Mouse (Mus musculus) Patski (cell line): ENCODE data around the gene Tfpi2. TPM values are rescaled to one million over a fixed set of nuclear protein-coding genes. Genes with fewer than 3 reads are reported as not detected.

ENCODE experiments used
- ATAC-seq: fragments of 100-300 bp; one replicate; pipeline ENCODE4 v1.8.0; 2021
- CTCF ChIA-PET: fragments of 350-600 bp; sonication (Branson Sonifier 250); formaldehyde crosslinking; loops from one replicate; lab custom pipeline; 2022; ENCODE audit warnings: inconsistent platforms; lab: Charles Lee
- POLR2A ChIA-PET: fragments of 350-600 bp; sonication (Branson Sonifier 250); formaldehyde crosslinking; loops from one replicate; lab custom pipeline; 2022; ENCODE audit warnings: antibody characterized with exemption, inconsistent platforms; lab: Charles Lee
- DNase-seq: peaks from one replicate; pipeline ENCODE4 v3.0.0-alpha.2; 2011; ENCODE audit warnings: low read depth, low spot score
- H3K27me3 ChIP-seq: fragments of 371-371 bp; one replicate; pipeline ENCODE4 v1.5.1; 2021
- CTCF ChIP-seq: fragments of 100-300 bp; IDR thresholded peaks from one replicate; pipeline ENCODE4 v1.5.1; 2021
- in situ Hi-C: fragments of 300-500 bp; cut with MboI; formaldehyde crosslinking; loops from 3 replicates; pipeline ENCODE4 v1.11.1; 2018; ENCODE audit warnings: low pct_unique_long_range_greater_than_20kb, mixed read lengths
- polyA plus RNA-seq: library from polyadenylated mRNA; unstranded; gene quantifications from one replicate; pipeline ENCODE4 v1.2.3, GENCODE M21; 2021

The Tfpi2 gene
- polyA plus RNA-seq, 1 experiment from 2014 or later, result not detected

GRCm38 (mm10) chr6:3998089-3998488, 9.4 kb upstream of the Tfpi2 start:
- in situ Hi-C loops, result no loop called here
- ATAC-seq (no peak), DNase-seq (no peak)
- POLR2A ChIA-PET, result no interaction called here
- CTCF ChIA-PET, result no interaction called here
- no peak for TF ChIP-seq CTCF
- H3K27me3 ChIP-seq, result peaks cover 42% of the 10 kb centered on the region

DNA sequence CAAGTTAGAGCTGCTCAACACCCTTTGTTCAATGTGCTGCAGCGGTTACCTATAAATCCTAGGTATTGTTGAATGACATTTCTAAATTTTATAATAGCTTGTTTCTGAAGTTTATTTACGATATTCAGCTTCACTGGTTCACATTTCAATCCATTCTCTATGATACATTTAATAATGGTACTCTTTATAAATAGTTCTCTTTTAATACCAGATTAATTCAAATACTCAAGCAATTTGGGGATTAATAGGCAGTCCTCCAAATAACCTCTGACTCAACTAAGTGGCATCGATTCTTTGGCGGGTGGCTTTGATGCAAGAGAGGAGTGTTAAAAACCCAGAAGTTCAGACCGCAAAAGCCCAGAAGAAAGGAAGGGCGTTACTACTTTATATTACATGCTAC, 4.8 kb upstream of the Tfpi2 start, which contains the start of gene Gngt1:
Gene Gngt1, plus strand, starts transcription at position 301 of the 400 bp plus-strand sequence.
- ChIA-PET POLR2A (no interaction called here), CTCF (no interaction called here)
- ATAC-seq (no peak), DNase-seq (no peak)
- peaks cover 30% of the 10 kb centered on the region for H3K27me3 ChIP-seq
- in situ Hi-C loops, result no loop called here
- no peak for TF ChIP-seq CTCF

DNA sequence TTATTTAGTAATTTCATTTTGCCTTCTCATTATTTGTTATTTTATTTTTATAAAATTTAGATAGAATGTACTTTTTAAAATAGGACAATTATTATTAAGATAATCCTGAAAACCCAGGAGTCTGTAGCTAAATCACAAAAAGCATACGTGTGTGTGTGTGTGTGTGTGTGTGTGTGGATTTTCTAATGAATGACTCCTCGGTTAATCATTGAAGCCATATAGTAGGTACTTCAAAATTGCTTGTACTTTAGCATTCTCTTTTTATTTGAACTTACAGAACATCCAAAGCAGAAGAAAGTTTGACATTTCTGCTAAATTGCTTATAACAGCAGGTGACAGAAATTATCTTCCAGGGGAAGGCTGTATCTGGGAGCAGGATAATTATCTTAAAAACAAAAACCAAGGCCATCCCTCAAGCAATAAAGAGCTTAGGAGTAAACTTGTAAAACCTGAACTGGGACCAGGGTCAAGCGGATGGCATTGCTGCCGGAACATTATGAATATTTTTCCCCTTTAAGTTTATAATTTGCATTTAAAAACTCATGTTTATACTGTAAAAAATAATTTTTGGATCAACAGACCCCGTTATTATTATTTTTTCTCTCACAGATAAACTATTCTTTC, 5.9 kb downstream of the Tfpi2 start:
- POLR2A ChIA-PET, result no interaction called here
- in situ Hi-C loops, result no loop called here
- DNase-seq (no peak), ATAC-seq (no peak)
- no peak for TF ChIP-seq CTCF
- CTCF ChIA-PET, result no interaction called here
- H3K27me3 ChIP-seq, result peaks cover 35% of the 10 kb centered on the region

DNA sequence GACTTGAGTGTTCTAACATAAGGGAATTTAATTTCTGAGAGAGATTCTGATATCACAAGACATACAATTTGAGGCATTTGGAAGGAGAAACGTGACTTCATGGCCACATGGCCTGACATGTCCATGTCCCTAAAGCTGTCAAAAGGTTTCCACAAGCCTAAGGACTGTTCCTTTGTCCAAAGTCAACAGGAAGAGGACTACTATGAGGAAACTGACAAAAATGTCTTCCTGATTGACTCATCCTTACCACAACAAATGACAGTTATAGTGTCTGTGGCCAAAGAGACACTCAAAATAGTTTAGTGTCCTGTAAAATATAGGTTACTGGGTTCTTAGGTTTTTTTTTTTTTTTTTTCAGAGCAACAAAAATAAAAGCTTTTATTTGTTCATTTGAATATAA, 15.0 kb downstream of the Tfpi2 start:
- in situ Hi-C loops, result no loop called here
- ChIA-PET CTCF (interaction anchor here (1.7 kb wide), 1 partner anchor 11 kb away, joined by 3 read pairs; no protein-coding TSS in a partner anchor), POLR2A (interaction anchor here (0.6 kb wide), 2 partner anchors 10 to 1098 kb away, joined by 3 read pairs; no protein-coding TSS in a partner anchor)
- no peak for TF ChIP-seq CTCF
- ATAC-seq (no peak), DNase-seq (no peak)
- H3K27me3 ChIP-seq, result peaks cover 45% of the 10 kb centered on the region

- CTCF ChIA-PET, result no interaction called here
- ATAC-seq, result no peak
Observed at GRCm38 (mm10) chr6:3967676-3968626, 20.8 kb downstream of the Tfpi2 start.

GRCm38 (mm10) chr6:3954969-3955368, 33.8 kb downstream of the Tfpi2 start:
- ChIA-PET CTCF (no interaction called here), POLR2A (no interaction called here)
- H3K27me3 ChIP-seq, result peaks cover 68% of the 10 kb centered on the region
- TF ChIP-seq CTCF, result no peak
- DNase-seq (no peak), ATAC-seq (no peak)
- in situ Hi-C loops, result no loop called here

More at GRCm38 (mm10) chr6:3967676-3968626, 20.8 kb downstream of the Tfpi2 start:
- POLR2A ChIA-PET, result no interaction called here
- DNase-seq, result no peak
- in situ Hi-C loops, result no loop called here
- TF ChIP-seq CTCF, result no peak
- H3K27me3 ChIP-seq, result peaks cover 45% of the 10 kb centered on the region

DNA sequence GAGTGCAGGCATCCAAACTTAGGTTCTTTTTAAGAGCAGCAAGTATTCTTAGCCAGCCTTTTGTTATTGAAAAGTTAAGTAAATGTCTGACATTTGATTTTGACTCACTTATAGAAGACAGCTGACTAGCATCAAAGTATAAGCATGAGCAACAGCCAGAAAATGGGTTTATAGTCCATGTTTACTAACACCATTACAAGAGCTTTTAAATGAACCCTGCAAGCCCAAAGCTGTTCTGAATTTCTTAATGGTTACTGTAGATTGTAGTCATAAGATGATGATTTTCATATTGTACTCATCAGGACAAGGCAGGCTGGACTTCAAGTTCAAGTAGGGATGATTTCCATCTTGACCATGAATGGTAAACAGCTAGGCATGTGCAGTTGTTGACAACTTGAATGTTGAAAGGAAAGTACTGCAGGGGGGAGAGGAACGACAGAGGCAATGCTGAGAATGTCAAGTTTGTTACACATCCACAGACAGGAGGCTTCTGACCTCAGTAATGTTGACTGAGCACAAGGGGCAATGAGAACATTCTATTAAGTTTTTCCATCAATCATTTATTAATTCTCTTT, 52.5 kb downstream of the Tfpi2 start:
- DNase-seq (no peak), ATAC-seq (no peak)
- in situ Hi-C loops, result no loop called here
- H3K27me3 ChIP-seq, result peaks cover 57% of the 10 kb centered on the region
- ChIA-PET CTCF (interaction anchor here (1.2 kb wide), 1 partner anchor 14 kb away, joined by 3 read pairs; no protein-coding TSS in a partner anchor), POLR2A (no interaction called here)
- no peak for TF ChIP-seq CTCF

DNA sequence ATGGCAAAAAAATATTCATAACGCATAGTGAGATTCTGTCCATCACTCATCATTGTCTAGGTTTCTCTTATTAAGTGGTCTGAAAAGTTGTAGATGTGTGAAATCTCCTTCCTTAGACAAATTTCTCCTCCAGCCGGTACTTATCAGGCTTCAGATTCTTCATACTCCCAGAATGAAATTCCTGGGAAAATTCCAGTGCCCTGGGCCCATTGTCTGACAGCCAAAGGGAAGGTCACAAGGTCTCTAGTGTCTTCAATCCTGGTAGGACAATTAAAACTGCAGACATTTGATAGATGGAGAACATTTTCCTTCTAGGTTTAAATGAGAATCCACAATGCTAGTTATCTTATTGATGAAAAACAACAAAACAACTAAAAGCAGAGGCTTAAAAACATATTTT, 53.1 kb downstream of the Tfpi2 start:
- DNase-seq (no peak), ATAC-seq (no peak)
- ChIA-PET POLR2A (no interaction called here), CTCF (interaction anchor here (1.2 kb wide), 1 partner anchor 14 kb away, joined by 3 read pairs; no protein-coding TSS in a partner anchor)
- peaks cover 52% of the 10 kb centered on the region for H3K27me3 ChIP-seq
- in situ Hi-C loops, result no loop called here
- TF ChIP-seq CTCF, result no peak

DNA sequence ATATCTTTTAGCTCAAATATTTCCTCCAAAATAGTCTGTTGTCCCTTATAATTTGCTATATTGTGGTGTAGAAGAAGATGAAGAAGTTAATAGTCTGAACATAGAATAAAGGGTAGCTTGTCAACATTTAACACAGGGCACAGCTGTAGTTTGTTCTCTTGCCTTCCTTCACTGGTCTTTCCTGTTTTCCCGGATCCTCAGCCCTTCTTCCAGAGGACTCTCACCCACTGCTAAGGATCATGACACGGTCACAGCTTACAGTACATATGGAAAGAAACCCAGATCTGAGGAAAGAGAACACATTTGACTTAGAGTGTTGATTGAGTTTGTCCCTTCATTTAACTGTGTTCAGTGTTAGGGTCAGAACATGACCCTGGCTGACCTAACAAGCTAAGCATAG, 53.7 kb downstream of the Tfpi2 start:
- DNase-seq (no peak), ATAC-seq (no peak)
- ChIA-PET POLR2A (no interaction called here), CTCF (no interaction called here)
- TF ChIP-seq CTCF, result no peak
- in situ Hi-C loops, result no loop called here
- peaks cover 52% of the 10 kb centered on the region for H3K27me3 ChIP-seq

GRCm38 (mm10) chr6:3926140-3926539, 62.6 kb downstream of the Tfpi2 start:
- ATAC-seq, result no peak
- H3K27me3 ChIP-seq, result peaks cover 72% of the 10 kb centered on the region
- in situ Hi-C loops, result no loop called here
- ChIA-PET CTCF (no interaction called here), POLR2A (no interaction called here)
- DNase-seq, result no peak
- TF ChIP-seq CTCF, result no peak
